Mouse (Mus musculus) adrenal gland, postnatal 25 days (tissue): ENCODE measurements around the gene Hecw2. TPM values are rescaled to one million over a fixed set of nuclear protein-coding genes. Genes with fewer than 3 reads are reported as not detected.

ENCODE experiments used
- DNase-seq: peaks from one replicate; pipeline ENCODE4 v3.0.0; 2021; ENCODE audit warnings: mixed read lengths
- microRNA-seq, 2 experiments: library from miRNA; unstranded; fragments of <30 nt; microRNA quantifications; one replicate each; pipeline ENCODE4 v1.2.0; 2021
- total RNA-seq: library from RNA; stranded (reverse); gene quantifications from 2 replicates; pipeline ENCODE4 v1.2.3, GENCODE M21; 2021

Hecw2 gene
- total RNA-seq, 1 experiment from 2014 or later = 8.8 TPM

- DNase-seq = no peak
These were observed 413.7 kb downstream of the Hecw2 start for GRCm38 (mm10) chr1:53781311-53781710.

- no peak for DNase-seq
These were observed 418.6 kb downstream of the Hecw2 start for GRCm38 (mm10) chr1:53776176-53776905.

- DNase-seq = no peak
These were observed 419.4 kb downstream of the Hecw2 start for GRCm38 (mm10) chr1:53775545-53775944.

- DNase-seq = no peak
These were observed 419.9 kb downstream of the Hecw2 start for GRCm38 (mm10) chr1:53775036-53775435.

- no peak for DNase-seq
These were observed 420.4 kb downstream of the Hecw2 start for GRCm38 (mm10) chr1:53774571-53774970.

- no peak for DNase-seq
These were observed 421.0 kb downstream of the Hecw2 start for GRCm38 (mm10) chr1:53773994-53774393.

- DNase-seq = no peak
These were observed 422.0 kb downstream of the Hecw2 start for GRCm38 (mm10) chr1:53772967-53773366.

- no peak for DNase-seq
These were observed 423.5 kb downstream of the Hecw2 start for GRCm38 (mm10) chr1:53771476-53771875.

GRCm38 (mm10) chr1:53766112-53766511, 428.9 kb downstream of the Hecw2 start:
- no peak for DNase-seq

GRCm38 (mm10) chr1:53757316-53757715, 437.7 kb downstream of the Hecw2 start:
- no peak for DNase-seq

Small RNA genes lying within 50 kb of the gene (microRNA-seq; reads per million reads assigned to microRNA genes)
- gene Mir7681 = 0 reads per million in 2 experiments

Other genes with a start within 250 kb of the Hecw2 start
- gene Ccdc150, start 55.5 kb upstream of the Hecw2 start, total RNA-seq = not detected in 2 replicates
- 26.5 and 36.6 TPM in 2 replicates for gene Gtf3c3, start 243.8 kb upstream of the Hecw2 start, total RNA-seq